Mouse (Mus musculus): ENCODE results near the gene Mylk. TPM values are rescaled to one million over a fixed set of nuclear protein-coding genes. Genes with fewer than 3 reads are reported as not detected.
"Not testable (repeated sequence)": the region's sequence is repeated elsewhere in the genome, so short reads cannot be mapped to it uniquely, and the experiment has no call there.

The Mylk gene
- total and polyA plus RNA-seq, 3 experiments: 0.04 to 0.10 TPM; not detected in 1

- Histone ChIP-seq H3K36me3 (replicated peaks in 1 of 2; ENCODE audit: control insufficient read depth in 1 of 2, insufficient read depth in 1 of 2, low read length in 1 of 2) (peaks cover 23 to 61% of the 10 kb centered on the region in 2 experiments), H3K4me2 (ENCODE audit: insufficient read depth, low read depth, poor library complexity, severe bottlenecking) (no peak overlapping the region), H3K4me3 (replicated peaks in 1 of 3; ENCODE audit: low read depth in 2 of 3, low read length in 2 of 3, poor library complexity in 1 of 3) (no peak overlapping the region), H3K9ac (ENCODE audit: insufficient read depth, low read depth) (no peak overlapping the region), H3K27ac (ENCODE audit: insufficient read depth, low read depth) (no peak overlapping the region), H3K27me3 (replicated peaks) (no peaks in the 10 kb centered on the region), H3K4me1 (ENCODE audit: control insufficient read depth in 1 of 2, insufficient read depth in 2 of 2) (no peaks in the 10 kb centered on the region), H3K79me2 (replicated peaks; ENCODE audit: control insufficient read depth, extremely low read depth, insufficient read depth, poor library complexity, severe bottlenecking) (no peaks in the 10 kb centered on the region), H3K9me3 (replicated peaks; ENCODE audit: low read length) (no peaks in the 10 kb centered on the region)
- DNase-seq (ENCODE audit: extremely low read depth): no peak
- in situ Hi-C loops (cut with MboI; ENCODE audit: low pct_ligation_motif_present, low pct_unique_long_range_greater_than_20kb, low sequenced_read_pairs) (no loop called here), dilution Hi-C loops (cut with MboI; ENCODE audit: extremely low pct_ligation_motif_present, extremely low pct_unique_long_range_greater_than_20kb, low sequenced_read_pairs) (no loop called here)
- TF ChIP-seq JUND (conservative IDR thresholded peaks at IDR 0.05; ENCODE audit: low read depth, low read length) (no peak), RAD21 (IDR thresholded peaks at IDR 0.05; ENCODE audit: low read depth, low read length) (no peak), TBP (conservative IDR thresholded peaks at IDR 0.05; ENCODE audit: low read depth, low read length) (no peak), MAFK (IDR thresholded peaks at IDR 0.05; ENCODE audit: insufficient replicate concordance, low read length) (no peak), ZC3H11A (IDR thresholded peaks at IDR 0.05; ENCODE audit: low read depth, low read length) (no peak), MYC (IDR thresholded peaks at IDR 0.05; ENCODE audit: low read depth, low read length) (no peak), HCFC1 (IDR thresholded peaks at IDR 0.05; ENCODE audit: low read depth, low read length) (no peak), ZMIZ1 (IDR thresholded peaks at IDR 0.05; ENCODE audit: low read depth, low read length) (no peak), CHD1 (IDR thresholded peaks at IDR 0.05; ENCODE audit: low read depth, low read length) (no peak), USF1 (IDR thresholded peaks at IDR 0.05; ENCODE audit: low read depth, low read length) (no peak), NELFE (IDR thresholded peaks at IDR 0.05; ENCODE audit: low read depth, low read length) (no peak), MAX (IDR thresholded peaks at IDR 0.05; ENCODE audit: low read length) (no peak), NRF1 (IDR thresholded peaks at IDR 0.05; ENCODE audit: low read depth, low read length) (no peak)
Observed at GRCm38 (mm10) chr16:34725156-34725555, 19.9 kb upstream of the Mylk start.

GRCm38 (mm10) chr16:34728610-34729009 is 16.4 kb upstream of the Mylk start:
- H3K79me2 ChIP-seq (replicated peaks; ENCODE audit: control insufficient read depth, extremely low read depth, insufficient read depth, poor library complexity, severe bottlenecking); H3K4me3 ChIP-seq (replicated peaks in 1 of 3; ENCODE audit: low read depth in 2 of 3, low read length in 2 of 3, poor library complexity in 1 of 3); dilution Hi-C loops (cut with MboI; ENCODE audit: extremely low pct_ligation_motif_present, extremely low pct_unique_long_range_greater_than_20kb, low sequenced_read_pairs); DNase-seq (ENCODE audit: extremely low read depth); H3K9ac ChIP-seq (ENCODE audit: insufficient read depth, low read depth); H3K9me3 ChIP-seq (replicated peaks; ENCODE audit: low read length); in situ Hi-C loops (cut with MboI; ENCODE audit: low pct_ligation_motif_present, low pct_unique_long_range_greater_than_20kb, low sequenced_read_pairs); H3K4me1 ChIP-seq (ENCODE audit: control insufficient read depth in 1 of 2, insufficient read depth in 2 of 2); H3K27ac ChIP-seq (ENCODE audit: insufficient read depth, low read depth); H3K4me2 ChIP-seq (ENCODE audit: insufficient read depth, low read depth, poor library complexity, severe bottlenecking); H3K27me3 ChIP-seq (replicated peaks): not testable (repeated sequence)
- H3K36me3 ChIP-seq (replicated peaks in 1 of 2; ENCODE audit: control insufficient read depth in 1 of 2, insufficient read depth in 1 of 2, low read length in 1 of 2): peaks cover 10 to 34% of the 10 kb centered on the region in 2 experiments

GRCm38 (mm10) chr16:34729371-34729770 is 15.6 kb upstream of the Mylk start:
- H3K27me3 ChIP-seq (replicated peaks): no peaks in the 10 kb centered on the region
- H3K79me2 ChIP-seq (replicated peaks; ENCODE audit: control insufficient read depth, extremely low read depth, insufficient read depth, poor library complexity, severe bottlenecking): no peaks in the 10 kb centered on the region
- H3K9ac ChIP-seq (ENCODE audit: insufficient read depth, low read depth): no peak overlapping the region
- no peak overlapping the region for H3K4me2 ChIP-seq (ENCODE audit: insufficient read depth, low read depth, poor library complexity, severe bottlenecking)
- no peak for DNase-seq (ENCODE audit: extremely low read depth)
- no peak overlapping the region for H3K4me3 ChIP-seq (replicated peaks in 1 of 3; ENCODE audit: low read depth in 2 of 3, low read length in 2 of 3, poor library complexity in 1 of 3)
- no peaks in the 10 kb centered on the region for H3K9me3 ChIP-seq (replicated peaks; ENCODE audit: low read length)
- no peaks in the 10 kb centered on the region for H3K4me1 ChIP-seq (ENCODE audit: control insufficient read depth in 1 of 2, insufficient read depth in 2 of 2)
- in situ Hi-C loops (cut with MboI; ENCODE audit: low pct_ligation_motif_present, low pct_unique_long_range_greater_than_20kb, low sequenced_read_pairs): no loop called here
- dilution Hi-C loops (cut with MboI; ENCODE audit: extremely low pct_ligation_motif_present, extremely low pct_unique_long_range_greater_than_20kb, low sequenced_read_pairs): no loop called here
- peaks cover 6 to 27% of the 10 kb centered on the region in 2 experiments for H3K36me3 ChIP-seq (replicated peaks in 1 of 2; ENCODE audit: control insufficient read depth in 1 of 2, insufficient read depth in 1 of 2, low read length in 1 of 2)
- no peak overlapping the region for H3K27ac ChIP-seq (ENCODE audit: insufficient read depth, low read depth)
- TF ChIP-seq BHLHE40 (IDR thresholded peaks at IDR 0.05; ENCODE audit: low read depth, low read length) (no peak), MYC (IDR thresholded peaks at IDR 0.05; ENCODE audit: low read depth, low read length) (no peak), NRF1 (IDR thresholded peaks at IDR 0.05; ENCODE audit: low read depth, low read length) (no peak), RCOR1 (conservative IDR thresholded peaks at IDR 0.05; ENCODE audit: low read depth, low read length) (no peak), ZKSCAN1 (IDR thresholded peaks at IDR 0.05; ENCODE audit: borderline replicate concordance, low read depth, low read length) (no peak), ZC3H11A (IDR thresholded peaks at IDR 0.05; ENCODE audit: low read depth, low read length) (no peak), USF1 (IDR thresholded peaks at IDR 0.05; ENCODE audit: low read depth, low read length) (no peak), GABPA (IDR thresholded peaks at IDR 0.05; ENCODE audit: insufficient replicate concordance, low read depth, low read length) (no peak), RAD21 (IDR thresholded peaks at IDR 0.05; ENCODE audit: low read depth, low read length) (no peak)

Data from CH12.LX (cell line).